In the genomic region with DNA sequence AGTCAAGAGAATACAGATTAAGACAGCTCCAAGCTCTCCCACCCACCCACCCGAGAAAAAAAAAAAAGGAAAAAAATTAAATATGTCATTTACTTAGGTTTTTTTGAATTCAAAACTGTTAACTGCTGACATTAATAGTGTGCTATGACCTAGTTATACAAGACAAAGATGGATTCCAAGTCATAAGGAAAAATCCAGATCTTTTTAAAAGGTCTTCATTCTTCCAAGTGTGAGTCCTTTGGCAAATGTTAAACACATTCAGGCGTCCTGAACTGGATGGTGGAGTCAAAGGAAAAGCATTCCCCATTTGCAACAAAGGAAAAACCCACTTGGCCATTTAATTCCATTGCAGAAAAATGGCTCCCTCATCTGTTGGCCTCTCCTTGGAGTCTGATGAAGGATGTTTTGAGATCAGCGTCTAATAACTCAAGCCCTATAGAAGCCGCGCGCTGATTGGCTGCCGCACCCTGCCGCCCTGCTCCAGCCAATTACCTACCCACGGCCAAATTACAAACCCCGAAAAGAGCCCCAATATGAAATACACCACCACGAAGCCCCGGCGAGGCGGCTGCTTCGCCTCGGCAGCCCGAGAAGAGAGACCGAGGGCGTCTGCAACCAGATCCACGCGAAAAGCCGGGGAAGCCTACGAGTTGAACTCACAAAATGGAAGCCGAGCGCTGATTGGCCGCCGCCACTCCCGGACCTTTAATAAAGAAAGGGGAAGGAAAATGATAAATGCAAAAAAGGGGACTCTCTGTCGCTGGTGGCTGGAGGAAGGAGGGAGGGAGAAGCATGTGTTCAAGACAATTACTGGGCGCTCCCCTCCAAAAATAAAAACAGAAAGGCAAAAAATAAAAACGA, we compare ENCODE assay signal across 8 mouse cellular contexts. TPM values are rescaled to one million over a fixed set of nuclear protein-coding genes. Genes with fewer than 3 reads are reported as not detected.
DNase-seq lines count a peak whose midpoint lies in the region; ATAC-seq and TF ChIP-seq lines count a peak whose summit lies in the region.

No protein-coding gene starts in this region.

- ATAC-seq in CD4-positive, CD25-positive, alpha-beta regulatory T cell, adult 4 months, result peak; percentile 72
- peak; percentile 53 for ATAC-seq in erythroid progenitor cell, adult 5-6 weeks (replicated peaks; ENCODE audit: low FRiP score, poor library complexity, severe bottlenecking)
- peak; percentile 11; the same call in 1 of the 2 replicates for ATAC-seq in heart, embryonic 13.5 days (ENCODE audit: extremely low read depth, insufficient number of reproducible peaks, low FRiP score, low TSS enrichment)
- ATAC-seq in kidney, postnatal 0 days (replicated peaks; ENCODE audit: low FRiP score, low read depth), result peak; percentile 30
- peak; percentile 49 for ATAC-seq in monocyte, adult 5-6 weeks (replicated peaks; ENCODE audit: insufficient number of reproducible peaks, low FRiP score, low TSS enrichment, poor library complexity, severe bottlenecking)

- no peak; the same call in 1 of the 2 replicates for TF ChIP-seq CTCF in kidney, postnatal 0 days (IDR thresholded peaks at IDR 0.05; ENCODE audit: low read depth)
- no peak for TF ChIP-seq CTCF in liver, adult 2 months (IDR thresholded peaks at IDR 0.05; ENCODE audit: low read depth, low read length)

- peak overlapping the region; percentile 95 for H3K27ac ChIP-seq in brown adipose tissue, adult 24 weeks (replicated peaks; ENCODE audit: low read depth, low read length)
- H3K27ac ChIP-seq in heart, embryonic 13.5 days (replicated peaks), result peak overlapping the region; percentile 100
- H3K27ac ChIP-seq in kidney, postnatal 0 days, result peak overlapping the region; percentile 100
- peak overlapping the region; percentile 95 for H3K27ac ChIP-seq in liver, adult 2 months (replicated peaks; ENCODE audit: insufficient read depth, low read depth, low read length)

- H3K79me2 ChIP-seq in liver, adult 2 months (ENCODE audit: control insufficient read depth, insufficient read depth, low read length), result peaks cover 13% of the 10 kb centered on the region; the same call in 1 of the 2 replicates

- peak overlapping the region; percentile 100 for H3K9ac ChIP-seq in heart, embryonic 13.5 days
- H3K9ac ChIP-seq in kidney, postnatal 0 days (ENCODE audit: low read depth, low read length), result peak overlapping the region; percentile 98
- peak overlapping the region; percentile 98 for H3K9ac ChIP-seq in liver, adult 2 months (ENCODE audit: low read depth, low read length)

- no peaks in the 10 kb centered on the region for H3K9me3 ChIP-seq in heart, embryonic 13.5 days
- H3K9me3 ChIP-seq in kidney, postnatal 0 days (replicated peaks; ENCODE audit: low read length), result no peaks in the 10 kb centered on the region

- peaks cover 8% of the 10 kb centered on the region for H3K4me1 ChIP-seq in brown adipose tissue, adult 24 weeks (ENCODE audit: control insufficient read depth, insufficient read depth, insufficient read length, low read length)
- H3K4me1 ChIP-seq in heart, embryonic 13.5 days, result peaks cover 62% of the 10 kb centered on the region
- H3K4me1 ChIP-seq in kidney, postnatal 0 days (replicated peaks; ENCODE audit: insufficient read depth, low read length), result peaks cover 41% of the 10 kb centered on the region
- H3K4me1 ChIP-seq in liver, adult 2 months (ENCODE audit: control insufficient read depth, insufficient read depth, low read length), result peaks cover 19% of the 10 kb centered on the region

- DNase-seq in kidney, postnatal 0 days (ENCODE audit: low spot score), result peak; percentile 98
- DNase-seq in liver, adult 2 months (ENCODE audit: extremely low read depth, low read depth, low spot score), result peak; percentile 88
- peak; percentile 89 to 93 for DNase-seq in spleen, postnatal 36 days (ENCODE audit: low spot score in 2 of 2)

- H3K4me2 ChIP-seq in heart, embryonic 13.5 days, result peak overlapping the region; percentile 86
- peak overlapping the region; percentile 100 for H3K4me2 ChIP-seq in kidney, postnatal 0 days (ENCODE audit: low read length)

- no peaks in the 10 kb centered on the region for H3K27me3 ChIP-seq in heart, embryonic 13.5 days (replicated peaks)
- no peaks in the 10 kb centered on the region for H3K27me3 ChIP-seq in kidney, postnatal 0 days (ENCODE audit: insufficient read depth, low read length)
- H3K27me3 ChIP-seq in liver, adult 2 months (ENCODE audit: control insufficient read depth, insufficient read depth, low read length), result no peaks in the 10 kb centered on the region

- H3K4me3 ChIP-seq in brown adipose tissue, adult 24 weeks (ENCODE audit: insufficient read depth, low read depth, low read length), result peak overlapping the region; percentile 71
- peak overlapping the region; percentile 96 for H3K4me3 ChIP-seq in heart, embryonic 13.5 days
- peak overlapping the region; percentile 87 for H3K4me3 ChIP-seq in kidney, postnatal 0 days (replicated peaks; ENCODE audit: low read depth, low read length)
- peak overlapping the region; percentile 89 for H3K4me3 ChIP-seq in liver, adult 2 months (ENCODE audit: insufficient read depth, low read depth, low read length)

- peak; percentile 69 for TF ChIP-seq POLR2A in liver, adult 2 months (IDR thresholded peaks at IDR 0.05; ENCODE audit: extremely low read depth, insufficient read depth, low read length)

- peaks cover 15% of the 10 kb centered on the region for H3K36me3 ChIP-seq in heart, embryonic 13.5 days
- H3K36me3 ChIP-seq in kidney, postnatal 0 days (ENCODE audit: insufficient read depth, low read length), result no peaks in the 10 kb centered on the region
- H3K36me3 ChIP-seq in liver, adult 2 months (ENCODE audit: control insufficient read depth, insufficient read depth, low read length), result no peaks in the 10 kb centered on the region

- WGBS in heart, embryonic 13.5 days, result 0% methylated on average over 31 of the region's 31 CpGs
- WGBS in kidney, postnatal 0 days, result under 1% methylated on average over 31 of the region's 31 CpGs
- WGBS in liver, adult 2 months, result under 1% methylated on average over 31 of the region's 31 CpGs

RNA-seq across cellular contexts. Expression of gene Setd1b, which starts 1.1 kb away (rescaled TPM):
- polyA plus RNA-seq in CD4-positive, CD25-positive, alpha-beta regulatory T cell, adult 4 months (2017; shearing (Covaris generic)), result 10 to 100 TPM; 17.1 to 20.8 TPM
- polyA plus RNA-seq in brown adipose tissue, adult 24 weeks (2012; ENCODE audit: insufficient read depth, insufficient read length, missing spikeins), result 5.4 and 8.3 TPM in 2 replicates
- total RNA-seq in erythroid progenitor cell, adult 5-6 weeks (2015; ENCODE audit: low replicate concordance), result 29.8 and 41.8 TPM in 2 replicates
- 20.2 and 23.0 TPM in 2 replicates for total RNA-seq in erythroid progenitor cell, adult 5-6 weeks (2017; ENCODE audit: low replicate concordance)
- 6.1 and 6.2 TPM in 2 replicates for polyA plus RNA-seq in heart, embryonic 13.5 days (2015; fragmentation: Nextera tagmentation; extraction: Ambion mirVana)
- 7.0 and 7.1 TPM in 2 replicates for polyA plus RNA-seq in kidney, postnatal 0 days (2015; fragmentation: Nextera tagmentation; extraction: Ambion mirVana)
- total RNA-seq in liver, adult 2 months (2014; rRNA removed), result 1.8 and 3.8 TPM in 2 replicates
- polyA plus RNA-seq in liver, adult 2 months (2012; rRNA removed), result 6.0 and 7.2 TPM in 2 replicates
- 2.4 to 15.3 TPM (median 3.2 TPM) in 3 replicates for total RNA-seq in monocyte, adult 5-6 weeks (2017)

RNA-seq across cellular contexts. Expression of gene Rhof, which starts 8.4 kb away (rescaled TPM):
- polyA plus RNA-seq in CD4-positive, CD25-positive, alpha-beta regulatory T cell, adult 4 months (2017; shearing (Covaris generic)), result 100 to 1,000 TPM in 1 of 2 experiments, 10 to 100 TPM in 1; 80.6 to 101 TPM
- polyA plus RNA-seq in brown adipose tissue, adult 24 weeks (2012; ENCODE audit: insufficient read depth, insufficient read length, missing spikeins), result 0.48 and 0.67 TPM in 2 replicates
- total RNA-seq in erythroid progenitor cell, adult 5-6 weeks (2015; ENCODE audit: low replicate concordance), result 1.7 and 3.2 TPM in 2 replicates
- 1.4 and 7.7 TPM in 2 replicates for total RNA-seq in erythroid progenitor cell, adult 5-6 weeks (2017; ENCODE audit: low replicate concordance)
- polyA plus RNA-seq in heart, embryonic 13.5 days (2015; fragmentation: Nextera tagmentation; extraction: Ambion mirVana), result 0.94 and 1.7 TPM in 2 replicates
- polyA plus RNA-seq in kidney, postnatal 0 days (2015; fragmentation: Nextera tagmentation; extraction: Ambion mirVana), result 3.2 and 3.3 TPM in 2 replicates
- 0.09 and 0.87 TPM in 2 replicates for total RNA-seq in liver, adult 2 months (2014; rRNA removed)
- polyA plus RNA-seq in liver, adult 2 months (2012; rRNA removed), result 0.61 and 0.86 TPM in 2 replicates
- total RNA-seq in monocyte, adult 5-6 weeks (2017), result 18.8 to 40.6 TPM (median 30.1 TPM) in 3 replicates

RNA-seq across cellular contexts. Expression of gene Psmd9, which starts 28.3 kb away (rescaled TPM):
- polyA plus RNA-seq in CD4-positive, CD25-positive, alpha-beta regulatory T cell, adult 4 months (2017; shearing (Covaris generic)), result 10 to 100 TPM; 36.5 to 41.5 TPM
- polyA plus RNA-seq in brown adipose tissue, adult 24 weeks (2012; ENCODE audit: insufficient read depth, insufficient read length, missing spikeins), result 18.4 and 19.5 TPM in 2 replicates
- total RNA-seq in erythroid progenitor cell, adult 5-6 weeks (2015; ENCODE audit: low replicate concordance), result 27.2 and 48.7 TPM in 2 replicates
- total RNA-seq in erythroid progenitor cell, adult 5-6 weeks (2017; ENCODE audit: low replicate concordance), result 52.2 and 63.8 TPM in 2 replicates
- 57.2 and 62.8 TPM in 2 replicates for polyA plus RNA-seq in heart, embryonic 13.5 days (2015; fragmentation: Nextera tagmentation; extraction: Ambion mirVana)
- 77.4 and 78.7 TPM in 2 replicates for polyA plus RNA-seq in kidney, postnatal 0 days (2015; fragmentation: Nextera tagmentation; extraction: Ambion mirVana)
- total RNA-seq in liver, adult 2 months (2014; rRNA removed), result 29.8 and 39.8 TPM in 2 replicates
- 26.4 and 28.5 TPM in 2 replicates for polyA plus RNA-seq in liver, adult 2 months (2012; rRNA removed)
- 16.7 to 38.7 TPM (median 18.9 TPM) in 3 replicates for total RNA-seq in monocyte, adult 5-6 weeks (2017)

RNA-seq across cellular contexts. Expression of gene Hpd, which starts 41.6 kb away (rescaled TPM):
- polyA plus RNA-seq in CD4-positive, CD25-positive, alpha-beta regulatory T cell, adult 4 months (2017; shearing (Covaris generic)), result not detected
- polyA plus RNA-seq in brown adipose tissue, adult 24 weeks (2012; ENCODE audit: insufficient read depth, insufficient read length, missing spikeins), result 1.7 TPM in 2 replicates
- not detected in 2 replicates for total RNA-seq in erythroid progenitor cell, adult 5-6 weeks (2015; ENCODE audit: low replicate concordance)
- not detected in 2 replicates for total RNA-seq in erythroid progenitor cell, adult 5-6 weeks (2017; ENCODE audit: low replicate concordance)
- polyA plus RNA-seq in heart, embryonic 13.5 days (2015; fragmentation: Nextera tagmentation; extraction: Ambion mirVana), result 0.37 and 1.5 TPM in 2 replicates
- polyA plus RNA-seq in kidney, postnatal 0 days (2015; fragmentation: Nextera tagmentation; extraction: Ambion mirVana), result 0.32 and 0.45 TPM in 2 replicates
- 3,614 and 3,656 TPM in 2 replicates for total RNA-seq in liver, adult 2 months (2014; rRNA removed)
- 3,813 and 5,374 TPM in 2 replicates for polyA plus RNA-seq in liver, adult 2 months (2012; rRNA removed)
- not detected in 3 replicates for total RNA-seq in monocyte, adult 5-6 weeks (2017)

Comparison
In these comparisons a context has a peak if more than half of its experiments do, and no peak if none do; other contexts are left out.
1. Peak in every context shown above with its lines: DNase-seq, ATAC-seq, H3K4me3 ChIP-seq and H3K27ac ChIP-seq.
2. ATAC-seq: peak in every context shown above with its lines; median percentile 72 in CD4-positive, CD25-positive, alpha-beta regulatory T cell, adult 4 months; 53 in erythroid progenitor cell, adult 5-6 weeks; 49 in monocyte, adult 5-6 weeks; 30 in kidney, postnatal 0 days; 11 in heart, embryonic 13.5 days.
3. RNA of gene Rhof, which starts 8.4 kb away (polyA plus RNA-seq): 80.6 to 101 TPM in CD4-positive, CD25-positive, alpha-beta regulatory T cell, adult 4 months; 3.2 to 3.3 TPM in kidney, postnatal 0 days, 0.94 to 1.7 TPM in heart, embryonic 13.5 days, 0.61 to 0.86 TPM in liver, adult 2 months and 0.48 to 0.67 TPM in brown adipose tissue, adult 24 weeks; every median in the first group is over 10 times any median in the second.